Mouse (Mus musculus): ENCODE data around the gene Map2k5.

DNA sequence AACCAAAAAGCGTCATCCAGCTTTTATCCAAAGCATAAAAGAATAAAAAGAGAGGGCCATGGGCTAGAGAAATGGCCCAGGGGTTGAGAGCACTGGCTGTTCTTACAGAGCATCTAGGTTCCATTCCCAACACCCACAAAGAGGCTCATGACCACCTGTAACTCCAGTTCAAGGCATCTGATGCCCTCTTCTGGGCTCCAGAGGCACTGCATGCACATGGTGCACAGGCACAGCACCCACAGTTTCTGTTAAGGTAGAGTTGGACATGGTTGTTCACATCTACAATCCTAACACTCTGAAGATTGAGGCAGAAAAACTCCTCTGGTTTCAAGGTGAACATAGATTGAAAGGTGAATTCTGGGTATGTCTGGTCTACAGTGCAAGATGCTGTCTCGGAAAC, 44.6 kb downstream of the Map2k5 start:
- no peak for TF ChIP-seq CTCF (IDR thresholded peaks at IDR 0.05; ENCODE audit: control insufficient read depth, insufficient read depth, insufficient read length)
- no peak for TF ChIP-seq MYOG (IDR thresholded peaks at IDR 0.05; ENCODE audit: control insufficient read depth, extremely low read depth, insufficient read length)
- no peak for TF ChIP-seq USF1 (IDR thresholded peaks at IDR 0.05; ENCODE audit: low read depth)
- no peak for TF ChIP-seq MAX (IDR thresholded peaks at IDR 0.05)
- no peak for TF ChIP-seq CEBPB (IDR thresholded peaks at IDR 0.05; ENCODE audit: low read depth)
- no peak for TF ChIP-seq FOSL1 (IDR thresholded peaks at IDR 0.05; ENCODE audit: insufficient read depth, low read length, poor library complexity, severe bottlenecking)
- TF ChIP-seq MYOD1 (IDR thresholded peaks at IDR 0.05; ENCODE audit: control insufficient read depth, insufficient read length, low read depth) = no peak
